Mouse (Mus musculus) liver, postnatal 0 days (tissue): ENCODE data around the gene Pop7. TPM values are rescaled to one million over a fixed set of nuclear protein-coding genes. Genes with fewer than 3 reads are reported as not detected.

Source experiments
- ATAC-seq: fragments of 200-750 bp; cut with Nextera tagmentation; 2 replicates; pipeline ENCODE4 v1.8.0; 2017; ENCODE audit warnings: mild to moderate bottlenecking, moderate library complexity
- DNase-seq: peaks from one replicate; pipeline ENCODE4 v3.0.0-alpha.2; 2016
- H3K27ac ChIP-seq: fragments of 300-500 bp; sonication (generic); 2 replicates; pipeline ENCODE4 v1.5.1; 2014; ENCODE audit warnings: antibody characterized with exemption, moderate library complexity, mild to moderate bottlenecking, low read depth
- H3K27me3 ChIP-seq: fragments of 300-500 bp; sonication (generic); 2 replicates; pipeline ENCODE4 v1.6.1; 2014; ENCODE audit warnings: low read length, control low read depth, mixed read lengths; ENCODE audit not compliant: insufficient read depth
- H3K36me3 ChIP-seq: fragments of 300-500 bp; sonication (generic); replicated peaks from 2 replicates; pipeline ENCODE4 v1.6.1; 2014; ENCODE audit warnings: mild to moderate bottlenecking, control low read depth, low read length, moderate library complexity, mixed read lengths; ENCODE audit not compliant: insufficient read depth
- H3K4me1 ChIP-seq: fragments of 300-500 bp; sonication (generic); 2 replicates; pipeline ENCODE4 v1.6.1; 2014; ENCODE audit warnings: antibody characterized with exemption, mild to moderate bottlenecking, control low read depth; ENCODE audit not compliant: insufficient read depth
- H3K4me2 ChIP-seq: fragments of 300-500 bp; sonication (generic); 2 replicates; pipeline ENCODE4 v1.6.1; 2014; ENCODE audit warnings: low read depth, mild to moderate bottlenecking, low read length, moderate library complexity, mixed read lengths
- H3K4me3 ChIP-seq: fragments of 300-500 bp; sonication (generic); 2 replicates; pipeline ENCODE4 v1.5.1; 2014; ENCODE audit warnings: low read depth, low read length
- H3K9ac ChIP-seq: fragments of 300-500 bp; sonication (generic); replicated peaks from 2 replicates; pipeline ENCODE4 v1.6.1; 2014; ENCODE audit warnings: mild to moderate bottlenecking, moderate library complexity
- H3K9me3 ChIP-seq: fragments of 300-500 bp; sonication (generic); 2 replicates; pipeline ENCODE4 v1.6.1; 2016; ENCODE audit warnings: mild to moderate bottlenecking, control low read depth, low read length, mixed read lengths
- CTCF ChIP-seq: sonication (generic); IDR thresholded peaks from 2 replicates; pipeline ENCODE4 v1.5.1; 2016; ENCODE audit warnings: antibody characterized with exemption, low read depth
- EP300 ChIP-seq: IDR thresholded peaks from 2 replicates; pipeline ENCODE4 v1.6.1; 2016; ENCODE audit warnings: antibody characterized with exemption, low read depth, mild to moderate bottlenecking
- WGBS: fragments of 180-500 bp; shearing (Covaris S2); extraction: QIAGEN DNeasy Blood & Tissue Kit; methylation state at CpG from one replicate; pipeline ENCODE4 v1.1.7; 2014; ENCODE audit not compliant: insufficient replicate concordance; 5-methylcytosine and 5-hydroxymethylcytosine counted together
- polyA plus RNA-seq: library from polyadenylated mRNA; unstranded; fragments of >200 nt; fragmentation: Nextera tagmentation; extraction: Ambion mirVana; gene quantifications from 2 replicates; pipeline ENCODE4 v1.2.1, GENCODE M21; 2015

The Pop7 gene
- polyA plus RNA-seq, 1 experiment from 2014 or later: 27.7 TPM

DNA sequence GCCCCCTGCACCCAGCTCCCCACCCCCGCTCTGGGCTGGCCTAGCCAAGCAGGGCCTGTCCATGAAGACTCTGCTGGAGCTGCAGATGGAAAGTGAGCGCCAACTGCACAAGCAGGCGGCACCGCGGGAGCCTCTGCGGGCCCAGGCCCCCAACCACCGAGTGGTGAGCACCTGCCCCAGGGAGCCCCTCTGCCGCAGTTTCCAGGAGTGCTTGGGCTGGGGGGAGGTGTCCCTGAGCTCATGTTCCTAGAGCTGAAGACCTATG, 21.9 kb upstream of the Pop7 start:
- Histone ChIP-seq H3K27me3 (no peaks in the 10 kb centered on the region), H3K27ac (no peak overlapping the region), H3K36me3 (peaks cover 98% of the 10 kb centered on the region), H3K4me2 (no peak overlapping the region), H3K4me1 (peaks cover 4% of the 10 kb centered on the region; the same call in 1 of the 2 replicates), H3K4me3 (no peak overlapping the region), H3K9me3 (no peaks in the 10 kb centered on the region), H3K9ac (no peak overlapping the region)
- DNase-seq (no peak), ATAC-seq (no peak)
- 85% methylated on average over 6 of the region's 8 CpGs for WGBS
- no peak for TF ChIP-seq EP300
- no peak for TF ChIP-seq CTCF

DNA sequence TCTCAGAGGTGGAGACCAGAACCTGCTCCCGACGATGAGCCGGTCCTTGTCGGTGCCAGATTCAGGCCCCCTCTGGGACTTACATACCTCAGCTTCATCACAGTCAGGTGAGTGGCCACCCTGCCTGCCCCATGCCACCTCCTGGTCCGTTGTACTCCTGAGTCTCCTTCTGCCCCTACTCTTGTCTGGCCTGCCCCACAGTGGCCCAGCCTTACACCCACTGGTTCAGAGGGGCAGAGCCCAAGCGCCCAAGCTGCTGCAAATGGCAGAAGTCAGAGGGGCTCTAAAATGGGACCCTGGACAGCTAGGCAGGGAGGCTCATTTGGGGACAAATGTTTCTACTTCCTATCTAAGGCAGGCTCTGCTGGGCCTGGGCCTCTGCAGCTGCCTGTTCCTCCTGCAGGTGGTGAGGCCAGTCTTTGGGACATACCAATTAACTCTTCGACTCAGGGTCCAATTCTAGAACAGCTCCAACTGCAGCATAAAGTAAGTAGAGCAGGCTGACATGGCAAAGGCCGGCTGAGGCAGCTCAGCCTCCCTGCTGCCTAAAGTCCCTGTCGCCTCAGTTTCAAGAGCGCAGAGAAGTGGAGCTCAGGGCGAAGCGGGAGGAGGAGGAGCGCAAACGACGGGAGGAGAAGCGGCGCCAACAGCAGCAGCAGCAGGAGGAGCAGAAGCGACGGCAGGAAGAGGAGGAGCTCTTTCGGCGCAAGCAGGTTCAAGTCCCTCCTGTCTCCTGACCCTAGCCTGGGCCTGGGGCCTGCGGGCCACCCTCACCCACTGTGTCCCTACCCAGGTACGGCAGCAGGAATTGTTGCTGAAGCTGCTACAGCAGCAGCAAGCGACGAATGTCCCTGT, 21.3 kb upstream of the Pop7 start:
- Histone ChIP-seq H3K4me1 (peaks cover 4% of the 10 kb centered on the region; the same call in 1 of the 2 replicates), H3K9ac (no peak overlapping the region), H3K27me3 (no peaks in the 10 kb centered on the region), H3K4me2 (no peak overlapping the region), H3K27ac (no peak overlapping the region), H3K9me3 (no peaks in the 10 kb centered on the region), H3K4me3 (no peak overlapping the region), H3K36me3 (peaks cover 98% of the 10 kb centered on the region)
- ATAC-seq: no peak
- no peak for DNase-seq
- 80% methylated on average over 25 of the region's 25 CpGs for WGBS
- no peak for TF ChIP-seq EP300
- no peak for TF ChIP-seq CTCF

DNA sequence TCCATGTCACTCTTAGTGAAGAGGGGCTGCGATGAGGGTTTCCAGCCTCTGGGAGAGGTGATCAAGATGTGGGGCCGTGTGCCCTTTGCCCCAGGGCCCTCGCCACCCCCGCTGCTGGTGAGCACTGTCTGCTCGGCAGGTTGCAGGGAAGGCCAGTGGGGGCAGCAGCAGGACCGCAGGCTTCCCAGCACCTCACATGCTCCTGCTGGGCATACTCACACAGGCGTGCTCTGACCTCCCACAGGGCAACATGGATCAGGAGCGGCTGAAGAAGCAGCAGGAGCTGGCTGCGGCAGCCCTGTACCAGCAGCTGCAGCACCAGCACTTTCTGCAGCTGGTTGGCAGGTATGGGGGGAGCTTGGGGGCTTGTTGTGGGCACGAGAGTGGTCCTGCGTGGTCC, 20.4 kb upstream of the Pop7 start:
- H3K4me1 ChIP-seq: peaks cover 4% of the 10 kb centered on the region; the same call in 1 of the 2 replicates
- WGBS: 79% methylated on average over 11 of the region's 11 CpGs
- H3K9me3 ChIP-seq: no peaks in the 10 kb centered on the region
- DNase-seq (no peak), ATAC-seq (no peak)
- no peak overlapping the region for H3K27ac ChIP-seq
- no peak for TF ChIP-seq CTCF
- TF ChIP-seq EP300: no peak
- no peak overlapping the region for H3K4me3 ChIP-seq
- H3K9ac ChIP-seq: no peak overlapping the region
- H3K4me2 ChIP-seq: no peak overlapping the region
- H3K27me3 ChIP-seq: no peaks in the 10 kb centered on the region
- H3K36me3 ChIP-seq: peaks cover 89% of the 10 kb centered on the region

DNA sequence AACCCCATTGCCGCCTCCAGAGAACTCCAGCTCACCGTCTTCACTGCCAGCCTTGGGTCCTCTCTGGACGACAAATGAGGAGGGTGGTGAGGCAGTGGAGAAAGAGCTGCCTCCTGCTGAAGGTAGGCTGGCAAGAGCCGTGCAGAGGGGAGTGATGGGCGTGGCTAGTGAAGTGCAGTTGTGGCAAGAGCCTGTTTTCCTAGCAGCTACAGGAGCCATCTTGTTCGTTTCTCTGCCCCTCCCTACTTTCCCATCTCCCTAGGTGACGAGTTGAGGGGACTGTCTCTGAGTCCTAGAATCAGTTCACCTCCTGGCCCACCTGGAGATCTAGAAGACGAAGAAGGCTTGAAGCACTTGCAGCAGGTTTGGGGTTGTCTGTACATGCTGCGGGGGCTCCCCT, 19.5 kb upstream of the Pop7 start:
- H3K4me1 ChIP-seq: peaks cover 4% of the 10 kb centered on the region; the same call in 1 of the 2 replicates
- H3K27ac ChIP-seq: no peak overlapping the region
- TF ChIP-seq EP300: no peak
- no peak for TF ChIP-seq CTCF
- no peak for DNase-seq
- peaks cover 82% of the 10 kb centered on the region for H3K36me3 ChIP-seq
- WGBS: 73% methylated on average over 9 of the region's 9 CpGs
- no peaks in the 10 kb centered on the region for H3K27me3 ChIP-seq
- H3K9me3 ChIP-seq: no peaks in the 10 kb centered on the region
- H3K4me3 ChIP-seq: no peak overlapping the region
- no peak overlapping the region for H3K4me2 ChIP-seq
- ATAC-seq: no peak
- H3K9ac ChIP-seq: no peak overlapping the region

DNA sequence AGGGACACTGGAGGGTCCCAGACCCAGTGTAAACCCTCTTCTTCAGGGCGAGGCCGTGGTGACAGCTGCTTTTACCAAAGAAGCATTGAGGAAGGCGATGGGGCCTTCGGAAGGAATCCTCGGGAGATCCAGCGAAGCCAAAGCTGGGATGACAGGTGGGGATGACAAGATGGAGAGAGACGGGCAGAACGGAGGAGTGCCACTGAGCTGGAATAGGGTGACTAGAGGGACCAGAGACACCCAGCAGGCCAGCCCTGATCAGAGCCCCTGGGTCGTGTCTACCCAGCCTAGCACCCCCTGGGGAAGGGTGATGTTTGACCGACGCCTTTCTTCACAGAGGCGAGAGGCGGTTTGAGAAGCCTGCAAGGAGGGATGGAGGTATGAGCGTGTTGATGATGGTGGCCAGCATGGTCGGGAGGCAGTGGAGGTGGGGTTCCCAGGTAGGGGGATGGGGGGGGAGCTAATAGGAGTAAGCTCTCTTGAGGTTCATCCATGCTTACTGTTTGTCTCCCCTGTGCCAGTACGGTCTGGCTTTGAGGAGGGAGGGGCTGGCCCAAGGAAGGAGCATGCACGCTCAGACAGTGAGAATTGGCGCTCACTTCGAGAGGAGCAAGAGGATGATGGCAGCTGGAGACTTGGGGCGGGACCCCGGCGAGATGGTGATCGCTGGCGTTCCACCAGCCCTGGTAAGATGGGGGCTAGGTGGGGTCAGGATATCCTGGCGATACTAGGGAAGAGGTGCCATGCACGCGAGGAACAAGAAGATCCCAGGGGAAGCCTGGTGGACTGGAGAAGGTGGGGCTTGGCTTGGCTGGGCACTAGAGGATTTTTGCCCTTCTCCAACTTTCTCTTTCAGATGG, 17.6 kb upstream of the Pop7 start:
- peaks cover 63% of the 10 kb centered on the region for H3K36me3 ChIP-seq
- DNase-seq: no peak
- H3K9ac ChIP-seq: no peak overlapping the region
- no peak overlapping the region for H3K4me3 ChIP-seq
- no peaks in the 10 kb centered on the region for H3K9me3 ChIP-seq
- TF ChIP-seq EP300 (no peak), CTCF (no peak)
- no peak overlapping the region for H3K27ac ChIP-seq
- 90% methylated on average over 27 of the region's 27 CpGs for WGBS
- H3K4me2 ChIP-seq: no peak overlapping the region
- no peaks in the 10 kb centered on the region for H3K27me3 ChIP-seq
- ATAC-seq: no peak
- no peaks in the 10 kb centered on the region for H3K4me1 ChIP-seq

DNA sequence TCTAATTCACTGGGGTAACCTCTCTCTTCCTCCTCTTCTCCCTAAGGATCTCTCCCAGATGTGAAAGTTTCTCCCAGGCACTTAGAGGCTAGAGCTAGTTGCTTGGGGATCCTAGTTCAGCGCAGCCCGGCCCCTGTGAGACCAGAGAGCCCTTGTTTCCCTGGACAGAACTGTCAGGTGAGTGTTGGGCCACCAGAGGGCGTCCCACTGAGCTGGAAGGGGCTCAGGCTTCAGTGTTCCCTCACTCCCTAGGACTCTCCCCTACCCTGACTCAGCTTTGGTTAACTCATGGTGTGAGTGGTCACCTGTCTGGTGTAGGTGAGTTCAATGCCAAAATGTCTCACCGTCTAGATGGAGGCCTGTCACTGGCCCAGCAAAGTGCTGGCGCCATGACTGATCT, 16.1 kb upstream of the Pop7 start, which contains the start of gene Gigyf1:
TSS of gene Gigyf1 (plus strand) at position 113 of the 400 bp plus-strand sequence.
- WGBS: 77% methylated on average over 5 of the region's 5 CpGs

More for the DNA sequence above, 16.1 kb upstream of the Pop7 start, which contains the start of gene Gigyf1:
- Histone ChIP-seq H3K27ac (no peak within 1 kb of the TSS), H3K4me2 (no peak within 1 kb of the TSS), H3K9ac (no peak within 1 kb of the TSS), H3K36me3 (peaks cover 49% of the 10 kb centered on the region), H3K4me1 (no peaks in the 10 kb centered on the region), H3K4me3 (no peak within 1 kb of the TSS), H3K27me3 (no peaks in the 10 kb centered on the region), H3K9me3 (no peaks in the 10 kb centered on the region)
- DNase-seq (peak; percentile 52), ATAC-seq (peak; percentile 59)
- TF ChIP-seq CTCF (peak; percentile 71), EP300 (no peak)
